Mouse (Mus musculus) forebrain, embryonic 13.5 days (tissue): Measurements from ENCODE around the gene Vkorc1l1. TPM values are rescaled to one million over a fixed set of nuclear protein-coding genes. Genes with fewer than 3 reads are reported as not detected.
"Not testable (repeated sequence)": the region's sequence is repeated elsewhere in the genome, so short reads cannot be mapped to it uniquely, and the experiment has no call there.

Experiments
- ATAC-seq: fragments of 200-750 bp; cut with Nextera tagmentation; 2 replicates; pipeline ENCODE4 v1.8.0; 2017
- H3K27ac ChIP-seq: fragments of 300-500 bp; sonication (generic); 2 replicates; pipeline ENCODE4 v1.5.1; 2015; ENCODE audit warnings: inconsistent platforms, mild to moderate bottlenecking, moderate library complexity
- H3K27me3 ChIP-seq: fragments of 300-500 bp; sonication (generic); 2 replicates; pipeline ENCODE4 v1.6.1; 2015; ENCODE audit warnings: mild to moderate bottlenecking, inconsistent platforms
- H3K36me3 ChIP-seq: fragments of 300-500 bp; sonication (generic); 2 replicates; pipeline ENCODE4 v1.6.1; 2015; ENCODE audit warnings: mild to moderate bottlenecking, inconsistent platforms; ENCODE audit not compliant: poor library complexity, severe bottlenecking
- H3K4me1 ChIP-seq: fragments of 300-500 bp; sonication (generic); 2 replicates; pipeline ENCODE4 v1.6.1; 2015; ENCODE audit warnings: inconsistent platforms
- H3K4me2 ChIP-seq: fragments of 300-500 bp; sonication (generic); 2 replicates; pipeline ENCODE4 v1.6.1; 2015; ENCODE audit warnings: inconsistent platforms, mild to moderate bottlenecking, moderate library complexity
- H3K4me3 ChIP-seq: fragments of 300-500 bp; sonication (generic); 2 replicates; pipeline ENCODE4 v1.5.1; 2015; ENCODE audit warnings: mild to moderate bottlenecking, inconsistent platforms
- H3K9ac ChIP-seq: fragments of 300-500 bp; sonication (generic); 2 replicates; pipeline ENCODE4 v1.6.1; 2015; ENCODE audit warnings: mild to moderate bottlenecking, inconsistent platforms
- H3K9me3 ChIP-seq: fragments of 300-500 bp; sonication (generic); replicated peaks from 2 replicates; pipeline ENCODE4 v1.6.1; 2016; ENCODE audit warnings: inconsistent platforms
- WGBS: fragments of 180-500 bp; shearing (Covaris S2); methylation state at CpG from one replicate; pipeline ENCODE4 v1.1.7; 2015; 5-methylcytosine and 5-hydroxymethylcytosine counted together
- polyA plus RNA-seq: library from polyadenylated mRNA; unstranded; fragments of >200 nt; fragmentation: Nextera tagmentation; extraction: Ambion mirVana; gene quantifications from 2 replicates; pipeline ENCODE4 v1.2.1, GENCODE M21; 2015

Gene Vkorc1l1
- polyA plus RNA-seq, 1 experiment from 2014 or later, result 26.4 TPM

DNA sequence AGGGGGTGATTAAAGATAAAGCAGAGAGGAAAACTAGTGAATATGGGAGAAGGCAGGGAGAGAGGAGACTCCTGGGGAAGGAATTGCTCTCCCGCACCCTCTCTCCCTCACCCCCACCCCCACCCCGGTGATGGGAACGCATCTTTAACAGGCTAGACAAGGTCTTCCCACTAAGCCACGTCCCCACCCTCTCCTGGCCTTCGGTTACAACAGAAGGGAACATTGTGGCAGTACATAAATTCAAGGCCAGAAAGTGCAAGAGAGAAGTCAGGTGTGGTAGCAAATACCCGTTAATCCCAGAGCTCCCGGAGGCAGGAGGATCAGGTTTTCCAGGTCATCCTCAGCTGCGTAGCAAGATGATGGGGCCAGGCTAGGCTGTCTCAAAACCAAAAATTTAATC is 22.4 kb upstream of the Vkorc1l1 start:
- no peak overlapping the region for H3K4me3 ChIP-seq
- ATAC-seq, result no peak
- H3K4me2 ChIP-seq, result no peak overlapping the region
- H3K27me3 ChIP-seq, result no peaks in the 10 kb centered on the region
- H3K9ac ChIP-seq, result no peak overlapping the region
- no peaks in the 10 kb centered on the region for H3K9me3 ChIP-seq
- H3K36me3 ChIP-seq, result no peaks in the 10 kb centered on the region
- 78% methylated on average over 8 of the region's 8 CpGs for WGBS
- no peaks in the 10 kb centered on the region for H3K4me1 ChIP-seq
- no peak overlapping the region for H3K27ac ChIP-seq

- H3K27ac ChIP-seq, result no peak overlapping the region
- H3K27me3 ChIP-seq, result no peaks in the 10 kb centered on the region
- no peak overlapping the region for H3K4me3 ChIP-seq
- no peaks in the 10 kb centered on the region for H3K4me1 ChIP-seq
- H3K9me3 ChIP-seq, result no peaks in the 10 kb centered on the region
- no peak overlapping the region for H3K4me2 ChIP-seq
- no peaks in the 10 kb centered on the region for H3K36me3 ChIP-seq
- no peak for ATAC-seq
- 94% methylated on average over 4 of the region's 4 CpGs for WGBS
- no peak overlapping the region for H3K9ac ChIP-seq
Measured at GRCm38 (mm10) chr5:129921972-129922371, 19.8 kb upstream of the Vkorc1l1 start.

GRCm38 (mm10) chr5:129924820-129925452 is 16.8 kb upstream of the Vkorc1l1 start:
- no peak for ATAC-seq
- 92% methylated on average over 8 of the region's 8 CpGs for WGBS

GRCm38 (mm10) chr5:129925933-129926332 is 15.8 kb upstream of the Vkorc1l1 start:
- WGBS, result 80% methylated on average over 5 of the region's 5 CpGs
- Histone ChIP-seq H3K9ac (no peak overlapping the region), H3K4me2 (no peak overlapping the region), H3K27me3 (no peaks in the 10 kb centered on the region), H3K4me1 (no peaks in the 10 kb centered on the region), H3K4me3 (no peak overlapping the region), H3K27ac (no peak overlapping the region), H3K9me3 (no peaks in the 10 kb centered on the region), H3K36me3 (no peaks in the 10 kb centered on the region)
- no peak for ATAC-seq

More at GRCm38 (mm10) chr5:129924820-129925452, 16.8 kb upstream of the Vkorc1l1 start:
- Histone ChIP-seq H3K9me3 (no peaks in the 10 kb centered on the region), H3K9ac (no peak overlapping the region), H3K4me2 (no peak overlapping the region), H3K36me3 (no peaks in the 10 kb centered on the region), H3K4me3 (no peak overlapping the region), H3K4me1 (no peaks in the 10 kb centered on the region), H3K27me3 (no peaks in the 10 kb centered on the region), H3K27ac (no peak overlapping the region)

GRCm38 (mm10) chr5:129929924-129930855 is 11.6 kb upstream of the Vkorc1l1 start:
- no peaks in the 10 kb centered on the region for H3K4me1 ChIP-seq
- no peak overlapping the region for H3K27ac ChIP-seq
- ATAC-seq, result no peak
- H3K4me3 ChIP-seq, result no peak overlapping the region
- H3K9ac ChIP-seq, result no peak overlapping the region
- H3K27me3 ChIP-seq, result no peaks in the 10 kb centered on the region
- no peak overlapping the region for H3K4me2 ChIP-seq
- no peaks in the 10 kb centered on the region for H3K36me3 ChIP-seq
- H3K9me3 ChIP-seq, result no peaks in the 10 kb centered on the region
- WGBS, result 34% methylated on average over 9 of the region's 9 CpGs

GRCm38 (mm10) chr5:129936941-129937340 is 4.8 kb upstream of the Vkorc1l1 start:
- 9% methylated on average over 4 of the region's 4 CpGs for WGBS
- Histone ChIP-seq H3K27me3 (no peaks in the 10 kb centered on the region), H3K4me1 (no peaks in the 10 kb centered on the region), H3K4me3 (no peak overlapping the region), H3K9me3 (no peaks in the 10 kb centered on the region), H3K9ac (no peak overlapping the region), H3K36me3 (no peaks in the 10 kb centered on the region), H3K27ac (no peak overlapping the region), H3K4me2 (no peak overlapping the region)
- ATAC-seq, result no peak

- Histone ChIP-seq H3K4me3 (no peak overlapping the region), H3K4me2 (no peak overlapping the region), H3K27me3 (no peaks in the 10 kb centered on the region), H3K36me3 (peaks cover 4% of the 10 kb centered on the region; the same call in 1 of the 2 replicates), H3K9me3 (no peaks in the 10 kb centered on the region), H3K27ac (no peak overlapping the region), H3K9ac (no peak overlapping the region), H3K4me1 (peaks cover 12% of the 10 kb centered on the region)
- no peak for ATAC-seq
- 82% methylated on average over 2 of the region's 2 CpGs for WGBS
Measured at GRCm38 (mm10) chr5:129940281-129940680, 1.5 kb upstream of the Vkorc1l1 start.

GRCm38 (mm10) chr5:129940736-129941494 is 855 bp upstream of the Vkorc1l1 start:
- Histone ChIP-seq H3K27ac (peak overlapping the region; percentile 54), H3K36me3 (peaks cover 8% of the 10 kb centered on the region; the same call in 1 of the 2 replicates), H3K4me2 (peak overlapping the region; percentile 56), H3K9ac (peak overlapping the region; percentile 45; the same call in 1 of the 2 replicates), H3K4me1 (peaks cover 12% of the 10 kb centered on the region), H3K4me3 (peak overlapping the region; percentile 95), H3K27me3 (no peaks in the 10 kb centered on the region), H3K9me3 (no peaks in the 10 kb centered on the region)
- no peak for ATAC-seq
- WGBS, result 10% methylated on average over 9 of the region's 9 CpGs

- peaks cover 12% of the 10 kb centered on the region for H3K4me1 ChIP-seq
- peak overlapping the region; percentile 84 for H3K4me2 ChIP-seq
- under 1% methylated on average over 47 of the region's 82 CpGs for WGBS
- not testable (repeated sequence) for H3K27me3 ChIP-seq, H3K9me3 ChIP-seq, H3K36me3 ChIP-seq
- ATAC-seq, result peak; percentile 68
- peak overlapping the region; percentile 65 for H3K27ac ChIP-seq
- H3K9ac ChIP-seq, result peak overlapping the region; percentile 93
- peak overlapping the region; percentile 95 for H3K4me3 ChIP-seq
Measured at GRCm38 (mm10) chr5:129942073-129942939, 536 bp downstream of the Vkorc1l1 start.

- 91% methylated on average over 1 of the region's 1 CpGs for WGBS
- no peak for ATAC-seq
- Histone ChIP-seq H3K27ac (no peak overlapping the region), H3K27me3 (no peaks in the 10 kb centered on the region), H3K4me3 (no peak overlapping the region), H3K4me2 (no peak overlapping the region), H3K4me1 (peaks cover 12% of the 10 kb centered on the region), H3K9ac (no peak overlapping the region), H3K9me3 (no peaks in the 10 kb centered on the region), H3K36me3 (peaks cover 8% of the 10 kb centered on the region; the same call in 1 of the 2 replicates)
Measured at GRCm38 (mm10) chr5:129943402-129943801, 1.6 kb downstream of the Vkorc1l1 start.

- Histone ChIP-seq H3K27ac (no peak overlapping the region), H3K4me2 (no peak overlapping the region), H3K4me3 (no peak overlapping the region), H3K36me3 (peaks cover 8% of the 10 kb centered on the region; the same call in 1 of the 2 replicates), H3K9ac (no peak overlapping the region), H3K9me3 (no peaks in the 10 kb centered on the region), H3K4me1 (peaks cover 11% of the 10 kb centered on the region), H3K27me3 (no peaks in the 10 kb centered on the region)
- no peak for ATAC-seq
- 100% methylated on average over 2 of the region's 2 CpGs for WGBS
Measured at GRCm38 (mm10) chr5:129947528-129948033, 5.8 kb downstream of the Vkorc1l1 start.
